Mouse (Mus musculus): ENCODE results near the gene Trmt1l. TPM values are rescaled to one million over a fixed set of nuclear protein-coding genes. Genes with fewer than 3 reads are reported as not detected.

Gene Trmt1l
- polyA plus RNA-seq, 1 experiment from 2014 or later, result 15.2 TPM

- H3K4me3 ChIP-seq (ENCODE audit: low read depth, low read length), result no peak overlapping the region
- WGBS, result 53% methylated on average over 6 of the region's 6 CpGs
- H3K27ac ChIP-seq (replicated peaks), result no peak overlapping the region
- H3K4me1 ChIP-seq (replicated peaks; ENCODE audit: control insufficient read depth, insufficient read depth), result no peaks in the 10 kb centered on the region; the same call in 1 of the 2 replicates
- H3K27me3 ChIP-seq (ENCODE audit: control insufficient read depth, insufficient read depth, low read length), result no peaks in the 10 kb centered on the region
- H3K36me3 ChIP-seq (ENCODE audit: control insufficient read depth, insufficient read depth, low read length), result no peaks in the 10 kb centered on the region
- DNase-seq (ENCODE audit: low spot score), result no peak
- no peak for ATAC-seq (ENCODE audit: low FRiP score, low TSS enrichment)
- no peak overlapping the region for H3K4me2 ChIP-seq (replicated peaks; ENCODE audit: low read depth)
- TF ChIP-seq EP300 (optimal IDR thresholded peaks at IDR 0.05) (no peak), CTCF (IDR thresholded peaks at IDR 0.05; ENCODE audit: low read depth) (no peak)
- no peaks in the 10 kb centered on the region for H3K9me3 ChIP-seq (ENCODE audit: control insufficient read depth, low read length)
- H3K9ac ChIP-seq (ENCODE audit: low read length), result no peak overlapping the region
These were observed 66.4 kb downstream of the Trmt1l start for GRCm38 (mm10) chr1:151494711-151495110.

- Histone ChIP-seq H3K9ac (ENCODE audit: low read length) (no peak overlapping the region), H3K27ac (replicated peaks) (no peak overlapping the region), H3K4me3 (ENCODE audit: low read depth, low read length) (no peak overlapping the region), H3K4me2 (replicated peaks; ENCODE audit: low read depth) (no peak overlapping the region), H3K36me3 (ENCODE audit: control insufficient read depth, insufficient read depth, low read length) (no peaks in the 10 kb centered on the region), H3K9me3 (ENCODE audit: control insufficient read depth, low read length) (no peaks in the 10 kb centered on the region), H3K4me1 (replicated peaks; ENCODE audit: control insufficient read depth, insufficient read depth) (no peaks in the 10 kb centered on the region), H3K27me3 (ENCODE audit: control insufficient read depth, insufficient read depth, low read length) (no peaks in the 10 kb centered on the region)
- ATAC-seq (ENCODE audit: low FRiP score, low TSS enrichment) (no peak), DNase-seq (ENCODE audit: low spot score) (no peak)
- WGBS, result 86% methylated on average over 2 of the region's 2 CpGs
- no peak for TF ChIP-seq CTCF (IDR thresholded peaks at IDR 0.05; ENCODE audit: low read depth)
- no peak for TF ChIP-seq EP300 (optimal IDR thresholded peaks at IDR 0.05)
These were observed 67.4 kb downstream of the Trmt1l start for GRCm38 (mm10) chr1:151495635-151496285.

GRCm38 (mm10) chr1:151497028-151497427 is 68.7 kb downstream of the Trmt1l start:
- ATAC-seq (ENCODE audit: low FRiP score, low TSS enrichment) (no peak), DNase-seq (ENCODE audit: low spot score) (peak; percentile 78)
- Histone ChIP-seq H3K27me3 (ENCODE audit: control insufficient read depth, insufficient read depth, low read length) (no peaks in the 10 kb centered on the region), H3K9ac (ENCODE audit: low read length) (no peak overlapping the region), H3K4me3 (ENCODE audit: low read depth, low read length) (no peak overlapping the region), H3K27ac (replicated peaks) (no peak overlapping the region), H3K9me3 (ENCODE audit: control insufficient read depth, low read length) (no peaks in the 10 kb centered on the region), H3K4me2 (replicated peaks; ENCODE audit: low read depth) (no peak overlapping the region), H3K4me1 (replicated peaks; ENCODE audit: control insufficient read depth, insufficient read depth) (no peaks in the 10 kb centered on the region), H3K36me3 (ENCODE audit: control insufficient read depth, insufficient read depth, low read length) (no peaks in the 10 kb centered on the region)
- WGBS, result 90% methylated on average over 8 of the region's 8 CpGs
- TF ChIP-seq EP300 (optimal IDR thresholded peaks at IDR 0.05), result no peak
- peak; percentile 73 for TF ChIP-seq CTCF (IDR thresholded peaks at IDR 0.05; ENCODE audit: low read depth)

- no peaks in the 10 kb centered on the region for H3K4me1 ChIP-seq (replicated peaks; ENCODE audit: control insufficient read depth, insufficient read depth)
- no peak overlapping the region for H3K27ac ChIP-seq (replicated peaks)
- 76% methylated on average over 2 of the region's 2 CpGs for WGBS
- DNase-seq (ENCODE audit: low spot score) (no peak), ATAC-seq (ENCODE audit: low FRiP score, low TSS enrichment) (no peak)
- H3K9ac ChIP-seq (ENCODE audit: low read length), result no peak overlapping the region
- no peaks in the 10 kb centered on the region for H3K36me3 ChIP-seq (ENCODE audit: control insufficient read depth, insufficient read depth, low read length)
- H3K4me3 ChIP-seq (ENCODE audit: low read depth, low read length), result no peak overlapping the region
- TF ChIP-seq CTCF (IDR thresholded peaks at IDR 0.05; ENCODE audit: low read depth) (no peak), EP300 (optimal IDR thresholded peaks at IDR 0.05) (no peak)
- no peaks in the 10 kb centered on the region for H3K9me3 ChIP-seq (ENCODE audit: control insufficient read depth, low read length)
- no peaks in the 10 kb centered on the region for H3K27me3 ChIP-seq (ENCODE audit: control insufficient read depth, insufficient read depth, low read length)
- H3K4me2 ChIP-seq (replicated peaks; ENCODE audit: low read depth), result no peak overlapping the region
These were observed 69.6 kb downstream of the Trmt1l start for GRCm38 (mm10) chr1:151497942-151498341.

- H3K4me2 ChIP-seq (replicated peaks; ENCODE audit: low read depth), result no peak overlapping the region
- H3K27me3 ChIP-seq (ENCODE audit: control insufficient read depth, insufficient read depth, low read length), result no peaks in the 10 kb centered on the region
- no peak overlapping the region for H3K9ac ChIP-seq (ENCODE audit: low read length)
- ATAC-seq (ENCODE audit: low FRiP score, low TSS enrichment), result no peak
- no peaks in the 10 kb centered on the region for H3K4me1 ChIP-seq (replicated peaks; ENCODE audit: control insufficient read depth, insufficient read depth)
- H3K9me3 ChIP-seq (ENCODE audit: control insufficient read depth, low read length), result no peaks in the 10 kb centered on the region
- H3K27ac ChIP-seq (replicated peaks), result no peak overlapping the region
- no peaks in the 10 kb centered on the region for H3K36me3 ChIP-seq (ENCODE audit: control insufficient read depth, insufficient read depth, low read length)
- TF ChIP-seq EP300 (optimal IDR thresholded peaks at IDR 0.05) (no peak), CTCF (IDR thresholded peaks at IDR 0.05; ENCODE audit: low read depth) (no peak)
- no peak for DNase-seq (ENCODE audit: low spot score)
- H3K4me3 ChIP-seq (ENCODE audit: low read depth, low read length), result no peak overlapping the region
- WGBS, result 78% methylated on average over 3 of the region's 3 CpGs
These were observed 70.0 kb downstream of the Trmt1l start for GRCm38 (mm10) chr1:151498381-151498780.

GRCm38 (mm10) chr1:151499815-151500501 is 71.6 kb downstream of the Trmt1l start:
- H3K27ac ChIP-seq (replicated peaks), result peak overlapping the region; percentile 99
- TF ChIP-seq CTCF (IDR thresholded peaks at IDR 0.05; ENCODE audit: low read depth) (no peak), EP300 (optimal IDR thresholded peaks at IDR 0.05) (no peak)
- no peaks in the 10 kb centered on the region for H3K27me3 ChIP-seq (ENCODE audit: control insufficient read depth, insufficient read depth, low read length)
- 0% methylated on average over 37 of the region's 59 CpGs for WGBS
- no peak; the same call in 1 of the 2 replicates for ATAC-seq (ENCODE audit: low FRiP score, low TSS enrichment)
- no peaks in the 10 kb centered on the region for H3K4me1 ChIP-seq (replicated peaks; ENCODE audit: control insufficient read depth, insufficient read depth)
- H3K9ac ChIP-seq (ENCODE audit: low read length), result peak overlapping the region; percentile 98
- no peaks in the 10 kb centered on the region for H3K9me3 ChIP-seq (ENCODE audit: control insufficient read depth, low read length)
- H3K4me2 ChIP-seq (replicated peaks; ENCODE audit: low read depth), result peak overlapping the region; percentile 54
- peak; percentile 68 for DNase-seq (ENCODE audit: low spot score)
- peak overlapping the region; percentile 98 for H3K4me3 ChIP-seq (ENCODE audit: low read depth, low read length)
- H3K36me3 ChIP-seq (ENCODE audit: control insufficient read depth, insufficient read depth, low read length), result no peaks in the 10 kb centered on the region

Measured in stomach, postnatal 0 days (tissue).